Mouse (Mus musculus) thymus, postnatal 14 days (tissue): ENCODE results near the gene 6430550D23Rik.
"Not testable (repeated sequence)": the region's sequence is repeated elsewhere in the genome, so short reads cannot be mapped to it uniquely, and the experiment has no call there.

Experiments used
- DNase-seq: peaks from one replicate; pipeline ENCODE4 v3.0.0; 2021

Gene 6430550D23Rik

DNA sequence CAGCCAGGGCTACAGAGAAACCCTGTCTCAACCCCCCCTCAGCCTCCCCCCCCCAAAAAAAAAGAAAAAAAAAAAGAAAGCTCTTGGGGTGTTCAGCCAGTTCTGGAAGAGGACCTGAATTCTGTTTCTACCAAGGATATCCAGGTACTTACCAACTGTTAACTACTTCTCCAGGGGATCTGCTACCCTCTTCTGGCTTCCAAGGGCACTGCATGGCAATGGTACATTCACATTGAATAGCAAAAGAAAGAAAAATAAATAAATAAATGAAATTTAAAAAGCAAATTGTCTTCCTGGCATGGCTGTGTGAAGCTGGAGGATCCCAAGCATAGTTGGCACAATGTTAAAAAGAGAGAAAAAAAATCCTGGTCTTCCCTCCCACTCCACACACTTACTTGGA is 55.8 kb downstream of the 6430550D23Rik start:
- peak; percentile 71 for DNase-seq

DNA sequence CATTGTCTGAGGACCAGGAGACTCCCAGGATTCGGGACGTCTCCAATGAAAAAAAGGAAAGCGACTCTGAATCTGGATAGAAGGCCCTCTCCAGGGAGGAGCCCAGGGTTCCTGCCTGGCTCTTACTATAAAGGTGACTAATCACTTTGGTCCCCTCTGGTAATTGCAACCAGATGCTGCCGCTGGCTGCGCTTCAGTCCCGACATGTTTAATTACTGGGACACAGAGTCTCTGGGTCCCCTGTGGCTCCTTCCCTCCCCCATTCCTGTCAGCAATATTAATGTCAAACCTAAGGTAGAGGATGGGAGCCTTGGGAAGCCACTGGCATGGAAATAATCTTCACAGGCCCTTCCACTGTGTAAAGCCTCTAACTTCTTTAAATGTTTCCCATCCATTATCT is 58.4 kb downstream of the 6430550D23Rik start:
- no peak for DNase-seq

DNA sequence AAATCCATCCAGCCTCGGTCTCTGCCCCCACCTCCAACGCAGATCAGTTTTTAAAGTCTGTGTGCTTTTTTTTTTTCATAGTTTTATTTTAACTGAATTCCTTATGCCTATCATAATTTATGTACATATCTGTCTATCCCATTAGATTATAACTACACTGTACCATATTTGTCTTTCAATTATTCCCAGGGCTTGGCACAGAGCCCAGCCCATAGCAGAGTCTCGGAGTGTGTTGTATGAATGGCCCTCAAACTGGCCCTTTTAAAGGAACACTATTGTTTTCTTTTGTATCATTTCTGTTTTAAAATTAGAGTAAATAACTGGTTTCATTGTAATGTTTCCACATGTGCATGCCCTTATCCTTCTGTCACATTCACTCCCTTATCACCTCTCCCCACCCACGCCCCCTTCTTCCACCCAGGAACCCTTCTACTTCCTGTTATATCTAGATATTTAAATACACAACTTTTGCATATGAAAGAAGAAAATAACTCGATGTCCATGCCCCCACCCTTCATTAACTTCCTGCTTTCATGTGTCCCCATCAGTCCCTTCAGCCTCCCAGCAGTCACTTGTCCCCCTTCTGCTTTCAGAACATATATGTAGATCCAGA is 60.3 kb downstream of the 6430550D23Rik start:
- no peak for DNase-seq

DNA sequence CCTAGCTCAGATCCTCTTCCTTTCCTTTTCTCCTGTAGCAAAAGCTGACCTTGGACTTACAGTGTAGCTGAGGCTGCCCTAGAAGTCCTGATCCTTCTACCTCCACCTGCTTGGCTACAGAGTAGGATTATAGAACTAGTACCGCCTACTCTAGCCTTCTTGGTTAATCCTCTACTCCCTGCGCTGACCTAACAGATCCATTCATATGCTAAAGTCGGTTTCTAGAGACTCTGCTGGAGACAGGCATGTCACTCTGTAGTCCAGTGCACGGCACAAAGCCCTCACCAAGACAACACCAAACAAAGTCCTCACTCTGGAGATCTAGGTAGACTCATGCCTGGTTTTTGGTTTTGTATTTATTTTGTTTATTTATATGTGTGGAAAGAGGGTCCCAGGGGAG is 61.3 kb downstream of the 6430550D23Rik start:
- DNase-seq, result no peak

DNA sequence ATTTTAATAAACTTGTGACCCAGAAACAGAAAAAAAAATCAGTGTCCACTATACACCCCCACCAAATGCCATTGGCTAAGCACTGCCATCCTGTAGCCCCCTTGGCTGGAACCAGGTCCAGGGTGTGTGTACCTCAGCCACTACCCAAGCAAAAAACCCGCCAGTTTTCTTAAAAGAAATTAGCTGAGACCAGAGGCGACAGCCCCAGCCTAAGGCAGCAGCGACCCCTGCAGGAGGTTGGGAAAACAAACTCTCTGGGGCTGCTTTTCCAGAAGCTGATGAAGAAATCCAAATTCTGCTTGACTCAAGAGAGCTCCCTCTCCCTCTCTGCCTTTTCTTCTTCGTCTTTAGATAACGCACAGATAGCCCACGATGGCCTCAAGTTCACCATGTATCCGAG is 61.7 kb downstream of the 6430550D23Rik start:
- peak; percentile 70 for DNase-seq

DNA sequence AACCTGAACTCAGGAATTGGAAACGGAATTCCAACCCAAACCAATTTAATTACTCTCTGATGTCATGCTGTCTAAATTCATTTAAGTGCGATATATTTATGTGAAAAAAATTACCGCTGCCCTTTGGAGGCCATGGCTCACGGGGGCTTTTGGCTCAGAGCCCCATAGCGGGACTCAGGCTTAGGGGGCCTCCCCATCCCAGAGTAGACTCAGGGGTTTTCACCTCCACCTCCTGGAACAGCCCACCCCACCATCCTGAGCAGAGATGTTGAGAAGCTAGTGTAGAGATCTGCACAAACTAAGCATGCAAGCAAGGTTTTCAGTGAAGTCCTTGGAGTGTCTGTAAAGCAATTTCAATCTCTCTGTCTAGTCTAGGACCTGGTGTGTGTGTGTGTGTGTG is 62.2 kb downstream of the 6430550D23Rik start:
- DNase-seq, result no peak

DNA sequence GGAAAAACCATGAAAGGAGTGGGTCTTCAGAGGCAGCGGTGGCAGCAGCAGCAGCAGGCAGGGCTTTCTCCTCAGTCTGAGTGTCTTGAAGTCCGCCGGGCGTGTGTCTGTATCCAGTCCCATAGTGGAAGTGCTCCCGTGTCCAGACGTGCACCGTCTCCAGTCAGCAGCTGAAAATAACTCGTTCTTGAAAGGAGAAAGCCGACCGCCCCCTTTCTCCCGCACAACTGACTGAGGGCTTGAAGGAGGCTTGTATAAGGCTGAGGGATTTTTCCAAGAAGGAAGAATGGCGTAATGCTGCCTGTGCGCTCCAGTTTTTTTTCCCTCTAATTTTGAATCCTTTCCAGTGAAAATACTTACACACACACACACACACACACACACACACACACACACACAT is 62.7 kb downstream of the 6430550D23Rik start, which contains the start of gene Gdf5:
Gene Gdf5 (minus strand): TSS at position 244 of the 400 bp plus-strand sequence.
- no peak for DNase-seq

DNA sequence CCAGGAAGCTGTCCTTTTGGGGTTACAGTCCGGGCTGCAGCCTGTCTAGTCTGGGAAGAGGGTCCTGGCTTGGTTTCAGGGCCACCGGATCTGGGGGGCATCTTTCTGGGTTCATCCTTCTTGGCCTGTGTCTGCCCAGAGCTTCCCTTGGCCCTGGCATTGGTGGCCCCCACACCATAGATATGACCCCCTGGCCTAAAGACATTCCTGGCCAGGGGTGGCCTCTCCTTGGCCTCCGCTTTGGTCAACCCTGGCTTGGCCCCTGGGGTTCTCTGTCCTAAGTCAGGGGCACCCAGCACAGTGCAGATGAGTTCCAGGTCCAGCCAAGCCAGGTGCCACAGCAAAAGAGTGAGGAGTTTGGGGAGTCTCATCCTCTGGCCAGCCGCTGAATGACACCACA is 63.1 kb downstream of the 6430550D23Rik start:
- no peak for DNase-seq

DNA sequence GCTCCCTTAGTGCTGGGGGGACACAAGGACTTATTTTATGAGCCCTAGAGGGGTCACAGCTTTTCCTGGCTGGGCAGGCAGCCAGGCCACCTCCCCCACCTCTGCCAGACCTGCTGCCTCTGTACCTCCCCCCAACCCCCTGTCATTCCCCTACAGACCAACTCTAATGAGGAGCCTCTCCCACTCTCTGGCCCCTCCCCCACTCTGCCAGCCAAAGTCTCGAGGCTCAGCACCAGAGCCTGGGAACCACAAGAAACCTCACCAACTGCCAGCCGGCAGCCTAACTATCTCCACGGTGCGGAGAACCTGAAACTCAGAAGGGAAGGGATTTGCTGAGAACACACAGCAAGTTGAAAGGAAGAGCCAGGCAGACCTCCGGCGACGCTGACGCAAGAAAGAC is 64.3 kb downstream of the 6430550D23Rik start:
- DNase-seq, result no peak

DNA sequence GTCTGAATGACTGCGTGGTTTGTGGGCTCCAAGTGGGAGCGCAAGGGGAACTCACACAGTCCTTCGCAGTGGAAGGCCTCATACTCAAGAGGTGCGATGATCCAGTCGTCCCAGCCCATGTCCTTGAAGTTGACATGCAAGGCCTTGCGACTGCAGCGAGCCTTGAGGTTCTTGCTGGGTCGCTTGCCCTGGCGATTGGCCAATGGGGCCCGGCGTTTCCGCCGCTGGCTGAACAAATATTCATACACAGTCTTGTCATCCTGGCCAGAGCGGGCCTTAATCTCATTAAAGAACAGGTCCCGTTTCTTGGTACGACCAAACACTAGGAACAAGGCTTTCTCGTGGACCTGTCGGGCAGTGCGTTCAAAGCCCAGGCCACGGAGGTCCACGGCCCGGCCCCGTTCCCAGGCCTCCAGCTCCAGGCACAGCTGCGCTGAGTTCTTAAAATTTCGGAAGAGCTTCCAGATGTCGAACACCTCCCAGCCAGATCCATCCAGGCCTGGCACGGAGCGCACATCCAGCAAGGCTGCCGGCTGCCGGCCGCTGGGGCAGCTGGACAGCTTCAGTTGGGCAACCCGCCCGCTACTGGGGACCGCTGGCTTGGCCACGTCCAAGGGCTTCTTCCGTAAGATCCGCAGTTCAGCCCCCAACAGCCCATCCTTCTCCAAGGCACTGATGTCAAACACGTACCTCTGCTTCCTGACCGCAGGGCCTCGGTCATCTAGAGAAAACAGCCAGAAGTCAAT is 65.9 kb downstream of the 6430550D23Rik start:
- DNase-seq, result no peak

DNA sequence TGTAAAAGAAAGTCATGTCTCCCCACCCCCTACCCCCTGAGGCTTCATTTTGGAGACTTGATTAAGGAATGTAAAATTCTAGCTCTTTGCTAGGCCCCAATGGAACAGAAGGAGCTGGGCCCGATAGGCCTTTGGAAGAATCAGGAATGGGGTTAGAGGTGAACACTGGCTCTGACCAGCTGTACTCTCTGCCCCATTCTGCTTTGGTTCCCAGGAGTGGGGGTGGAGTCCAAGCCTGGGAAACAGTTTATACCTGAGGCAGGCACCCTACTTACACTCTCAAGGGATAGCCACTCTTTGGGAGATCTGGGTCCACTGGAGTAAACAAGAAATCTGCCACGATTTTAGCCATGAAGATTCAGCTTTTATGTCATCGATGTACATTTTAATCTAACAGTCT is 67.1 kb downstream of the 6430550D23Rik start, which contains the start of gene Gm15557:
Gene Gm15557 (plus strand): TSS at position 48 of the 400 bp plus-strand sequence.
- DNase-seq, result no peak

DNA sequence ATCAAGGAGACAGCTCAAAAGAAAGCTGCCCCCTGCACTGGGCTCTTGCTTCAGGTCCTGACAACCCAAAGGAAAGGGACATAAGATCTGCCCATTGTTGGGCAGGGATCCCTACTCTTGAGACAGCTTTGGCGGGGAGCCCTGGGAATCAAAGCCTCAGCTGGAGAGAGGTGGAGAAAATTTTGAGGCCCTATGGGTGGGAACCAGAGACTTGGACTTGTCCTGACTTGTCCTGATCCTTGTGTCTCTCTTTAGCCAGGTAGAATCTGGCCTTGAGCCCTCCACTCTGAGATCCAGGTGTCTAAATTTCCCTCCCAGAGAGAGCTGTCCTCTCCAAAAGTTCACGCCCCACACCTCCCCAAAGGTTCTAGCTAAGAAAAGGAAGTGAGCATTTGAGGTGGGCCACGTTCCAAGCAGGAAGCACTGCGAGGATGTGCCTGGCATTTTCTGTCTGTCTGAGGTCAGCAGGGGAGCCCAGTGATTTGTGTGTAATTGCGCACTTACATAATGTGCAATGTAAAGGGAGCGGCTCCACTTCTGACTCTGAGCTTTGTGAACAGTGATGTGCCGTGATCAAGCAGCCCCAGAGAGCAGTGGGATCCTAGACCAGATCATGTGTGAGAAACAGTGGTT is 67.8 kb downstream of the 6430550D23Rik start:
- DNase-seq, result no peak

DNA sequence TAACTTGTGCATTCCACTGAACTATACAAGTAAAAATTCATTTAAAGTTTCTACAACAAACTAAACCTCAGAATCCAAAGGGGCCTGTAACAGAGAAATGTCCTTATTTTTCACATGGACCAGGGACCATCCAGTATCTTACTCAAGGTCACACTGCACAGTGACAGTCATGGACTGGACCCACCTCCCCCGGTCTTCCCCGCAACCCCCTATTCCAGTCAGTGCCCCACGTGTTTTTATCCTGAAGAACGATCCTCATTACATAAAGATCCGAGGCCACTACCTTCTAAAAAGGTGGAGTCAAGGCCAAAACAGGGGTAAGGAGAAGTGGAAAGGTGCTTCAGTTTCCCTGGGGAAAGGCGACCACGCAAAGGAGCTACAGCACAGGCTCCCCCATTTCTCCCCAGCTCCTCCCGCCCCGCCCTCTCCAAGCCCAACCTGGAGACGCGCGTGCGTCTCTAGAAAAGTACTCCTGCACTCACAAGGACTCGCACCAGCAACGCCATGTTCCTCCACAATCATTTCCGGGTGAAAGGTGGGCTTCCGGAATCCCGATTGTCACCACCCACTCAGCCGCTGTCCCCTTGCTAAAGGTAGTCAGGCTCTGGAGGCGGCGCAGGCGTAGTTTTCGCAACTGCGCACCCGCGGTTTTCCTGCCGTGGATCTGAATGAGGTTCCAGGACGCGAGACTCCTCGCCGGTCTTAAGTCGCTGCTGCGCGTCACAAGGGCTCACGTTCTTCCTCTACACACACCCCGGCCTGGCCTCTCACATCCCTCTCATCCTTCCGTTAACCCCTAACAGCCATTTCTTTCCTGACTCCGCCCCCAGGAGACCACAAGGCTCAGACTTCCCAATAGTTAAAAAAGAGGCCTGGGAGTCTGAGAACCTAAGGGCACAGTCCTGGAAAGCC is 78.0 kb downstream of the 6430550D23Rik start, which contains the start of gene Uqcc1:
Gene Uqcc1 (minus strand): TSS at position 780 of the 912 bp plus-strand sequence.
- DNase-seq, result peak; percentile 94

DNA sequence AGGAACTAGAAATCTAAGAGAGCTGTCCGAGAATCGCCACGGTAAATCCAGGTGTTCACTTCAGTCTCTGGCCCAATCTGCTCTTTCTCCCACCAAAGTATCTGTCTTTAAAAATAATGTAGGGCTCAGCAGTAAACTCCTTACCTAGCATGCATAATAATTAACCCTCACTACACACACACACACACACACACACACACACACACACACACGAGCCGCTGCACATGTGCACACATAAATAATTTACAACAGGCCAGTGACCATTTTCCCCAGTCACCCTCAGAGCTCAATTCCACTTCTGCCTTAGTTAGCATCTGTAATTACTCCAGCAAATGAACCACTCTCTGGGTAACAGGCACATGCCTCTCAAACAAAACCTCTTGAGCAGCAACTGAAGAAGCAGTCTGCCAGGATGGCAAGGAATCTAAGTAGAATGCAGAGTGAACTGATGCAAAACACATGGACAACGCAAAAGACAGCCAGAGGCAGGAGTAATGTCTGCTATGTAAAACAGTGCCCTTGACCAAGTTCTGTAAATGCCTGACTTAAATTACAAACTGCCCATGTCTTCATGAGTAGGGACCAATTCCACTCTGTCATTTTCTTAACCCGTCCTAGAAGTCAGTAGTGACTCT is 78.9 kb downstream of the 6430550D23Rik start:
- no peak for DNase-seq

DNA sequence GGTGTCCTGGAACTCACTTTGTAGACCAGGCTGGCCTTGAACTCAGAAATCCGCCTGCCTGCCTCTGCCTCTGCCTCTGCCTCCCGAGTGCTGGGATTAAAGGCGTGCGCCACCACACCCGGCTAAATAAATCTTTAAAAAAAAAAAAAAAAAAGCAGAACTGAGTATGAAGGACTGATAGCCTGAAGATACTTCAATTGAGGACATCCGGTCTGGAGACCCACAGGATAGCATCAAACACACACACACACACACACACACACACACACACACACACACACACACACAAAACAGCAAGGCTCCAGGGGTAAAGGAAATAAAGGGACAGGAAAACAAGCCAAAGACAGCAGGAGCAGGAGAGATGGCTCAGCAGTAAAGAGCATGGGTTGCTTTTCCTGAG is 82.6 kb downstream of the 6430550D23Rik start:
- not testable (repeated sequence) for DNase-seq
